Mouse (Mus musculus) c-Kit-positive CD71-negative TER-119-negative erythroid progenitor cells, embryonic 14.5 days (primary cell): ENCODE results near the gene Ngly1.
A peak's percentile ranks its signal among the peaks of the same experiment; 100 is the strongest.

ENCODE experiments used
- DNase-seq: peaks from one replicate; pipeline ENCODE4 v3.0.0-alpha.2; 2013; ENCODE audit warnings: low read depth

The Ngly1 gene

GRCm38 (mm10) chr14:16249171-16249874 is at the start of gene Ngly1, which contains the start of gene Oxsm:
Ngly1 (plus strand) TSS chr14:16249280.
Oxsm (minus strand) TSS chr14:16249808.
- no peak for DNase-seq

- no peak for DNase-seq
Observed at GRCm38 (mm10) chr14:16200220-16200912, 48.7 kb upstream of the Ngly1 start.

GRCm38 (mm10) chr14:16200969-16201638 is 48.0 kb upstream of the Ngly1 start:
- DNase-seq: no peak

- DNase-seq: no peak
Observed at GRCm38 (mm10) chr14:16201673-16202072, 47.4 kb upstream of the Ngly1 start.

- DNase-seq: no peak
Observed at GRCm38 (mm10) chr14:16207722-16208121, 41.4 kb upstream of the Ngly1 start.

GRCm38 (mm10) chr14:16219015-16219414 is 30.1 kb upstream of the Ngly1 start:
- peak; percentile 24 for DNase-seq

- no peak for DNase-seq
Observed at GRCm38 (mm10) chr14:16229395-16229794, 19.7 kb upstream of the Ngly1 start.

- no peak for DNase-seq
Observed at GRCm38 (mm10) chr14:16230581-16230980, 18.5 kb upstream of the Ngly1 start.

- DNase-seq: no peak
Observed at GRCm38 (mm10) chr14:16233515-16233914, 15.6 kb upstream of the Ngly1 start.

- no peak for DNase-seq
Observed at GRCm38 (mm10) chr14:16236466-16236865, 12.6 kb upstream of the Ngly1 start.

GRCm38 (mm10) chr14:16242193-16242815 is 6.8 kb upstream of the Ngly1 start:
- no peak for DNase-seq

- no peak for DNase-seq
Observed at GRCm38 (mm10) chr14:16242947-16243602, 6.0 kb upstream of the Ngly1 start.

- DNase-seq: no peak
Observed at GRCm38 (mm10) chr14:16243603-16244209, 5.4 kb upstream of the Ngly1 start.

GRCm38 (mm10) chr14:16244370-16244769 is 4.7 kb upstream of the Ngly1 start:
- DNase-seq: no peak

- no peak for DNase-seq
Observed at GRCm38 (mm10) chr14:16245127-16245526, 4.0 kb upstream of the Ngly1 start.

- no peak for DNase-seq
Observed at GRCm38 (mm10) chr14:16246340-16246912, 2.7 kb upstream of the Ngly1 start.

GRCm38 (mm10) chr14:16248135-16248534 is 945 bp upstream of the Ngly1 start:
- no peak for DNase-seq

GRCm38 (mm10) chr14:16248603-16249157 is 400 bp upstream of the Ngly1 start:
- no peak for DNase-seq

GRCm38 (mm10) chr14:16250099-16250498 is 1.0 kb downstream of the Ngly1 start:
- no peak for DNase-seq

GRCm38 (mm10) chr14:16255745-16256144 is 6.7 kb downstream of the Ngly1 start:
- no peak for DNase-seq

GRCm38 (mm10) chr14:16256209-16256608 is 7.1 kb downstream of the Ngly1 start:
- no peak for DNase-seq
